Mouse (Mus musculus) MN1 (cell line): ENCODE measurements around the gene Pin1.
A peak's percentile ranks its signal among the peaks of the same experiment; 100 is the strongest.
"Not testable (repeated sequence)": the region's sequence is repeated elsewhere in the genome, so short reads cannot be mapped to it uniquely, and the experiment has no call there.

Experiments
- DNase-seq: peaks from one replicate; pipeline ENCODE4 v3.0.0-alpha.2; 2016; ENCODE audit warnings: low spot score

The Pin1 gene

GRCm38 (mm10) chr9:20662325-20662724 lies 10.4 kb downstream of the Pin1 start:
- DNase-seq, result peak; percentile 74

DNA sequence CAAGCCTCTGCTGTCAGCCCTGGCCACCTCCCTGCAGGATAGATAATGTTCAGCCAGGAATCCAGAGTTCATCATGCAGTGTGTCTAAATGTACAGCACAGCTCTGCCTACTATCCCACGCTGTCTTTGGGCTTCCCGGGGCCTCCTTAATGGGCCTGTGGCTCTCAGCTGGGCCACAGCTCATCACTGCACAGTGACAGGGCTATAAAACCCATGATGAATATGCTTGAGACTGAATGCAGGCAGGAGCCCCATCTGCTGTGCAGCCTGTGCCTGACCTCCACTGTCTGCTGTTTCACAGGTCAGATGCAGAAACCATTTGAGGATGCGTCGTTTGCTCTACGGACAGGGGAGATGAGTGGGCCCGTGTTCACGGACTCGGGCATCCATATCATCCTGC lies 11.0 kb downstream of the Pin1 start:
- DNase-seq, result no peak

- DNase-seq, result no peak
Measured at GRCm38 (mm10) chr9:20663956-20664355, 12.1 kb downstream of the Pin1 start.

DNA sequence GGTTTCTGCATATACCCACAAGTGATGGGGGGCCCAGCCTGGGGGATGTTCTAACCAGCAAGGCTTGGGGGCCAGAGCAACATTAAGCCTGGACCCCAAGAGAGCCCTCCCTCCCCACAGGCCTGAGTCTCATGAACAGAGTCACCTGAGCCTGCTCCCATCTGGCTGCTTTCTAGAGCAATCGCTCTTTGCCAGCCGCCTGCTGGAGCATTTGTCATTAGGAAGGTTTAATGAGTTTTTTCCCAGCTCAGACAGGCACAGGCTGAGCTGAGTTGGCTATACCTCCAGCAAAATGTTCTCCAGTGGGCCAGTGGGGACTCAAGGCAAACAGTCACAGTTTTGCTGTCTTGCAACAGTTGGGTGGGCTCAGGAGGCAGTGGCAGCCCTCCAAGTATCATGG lies 12.5 kb downstream of the Pin1 start:
- no peak for DNase-seq

GRCm38 (mm10) chr9:20664982-20665637 lies 13.2 kb downstream of the Pin1 start:
- DNase-seq, result no peak

DNA sequence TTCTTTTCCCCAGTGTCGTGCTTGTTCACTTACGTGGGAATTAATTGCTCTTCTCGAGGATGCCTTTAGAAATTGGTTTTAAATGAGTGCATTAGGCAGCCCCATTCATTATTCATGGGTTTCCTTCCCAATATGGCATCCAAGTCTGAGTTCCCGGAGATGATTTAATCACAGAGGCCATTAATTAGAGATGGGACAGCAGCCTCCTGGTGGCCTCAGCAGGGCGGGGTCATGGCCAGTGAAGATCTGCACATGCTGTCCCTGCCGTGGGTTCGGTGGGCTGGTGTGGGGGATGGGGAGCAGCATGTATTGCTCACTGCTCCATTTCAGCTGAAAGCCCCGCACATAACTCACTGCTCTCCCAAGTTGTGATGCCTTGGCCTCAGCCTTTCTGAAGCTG lies 14.0 kb downstream of the Pin1 start:
- no peak for DNase-seq

DNA sequence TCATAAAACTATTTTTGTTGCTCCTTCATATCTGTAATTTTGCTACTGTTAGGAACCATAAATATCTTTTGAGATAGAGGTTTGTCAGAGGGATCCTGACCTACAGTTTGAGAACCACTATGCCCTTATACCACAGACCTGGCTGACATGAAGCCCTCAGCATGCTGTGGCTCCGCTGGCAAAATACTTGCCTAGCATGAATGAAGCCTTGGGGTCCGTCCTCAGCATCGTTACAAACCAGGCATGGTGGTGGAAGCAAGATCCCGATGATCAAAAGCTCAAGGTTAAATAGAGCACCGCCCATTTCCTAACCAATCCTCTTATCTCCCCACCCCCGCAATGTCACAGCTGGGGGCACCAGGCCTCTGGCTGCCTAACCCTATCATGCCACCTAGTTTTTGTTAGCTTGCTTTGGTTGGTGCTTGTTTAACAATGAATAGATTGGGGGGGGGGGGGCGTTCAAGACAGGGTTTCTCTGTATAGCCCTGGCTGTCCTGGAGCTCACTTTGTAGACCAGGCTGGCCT lies 14.7 kb downstream of the Pin1 start:
- DNase-seq, result no peak

- no peak for DNase-seq
Measured at GRCm38 (mm10) chr9:20668065-20668464, 16.2 kb downstream of the Pin1 start.

DNA sequence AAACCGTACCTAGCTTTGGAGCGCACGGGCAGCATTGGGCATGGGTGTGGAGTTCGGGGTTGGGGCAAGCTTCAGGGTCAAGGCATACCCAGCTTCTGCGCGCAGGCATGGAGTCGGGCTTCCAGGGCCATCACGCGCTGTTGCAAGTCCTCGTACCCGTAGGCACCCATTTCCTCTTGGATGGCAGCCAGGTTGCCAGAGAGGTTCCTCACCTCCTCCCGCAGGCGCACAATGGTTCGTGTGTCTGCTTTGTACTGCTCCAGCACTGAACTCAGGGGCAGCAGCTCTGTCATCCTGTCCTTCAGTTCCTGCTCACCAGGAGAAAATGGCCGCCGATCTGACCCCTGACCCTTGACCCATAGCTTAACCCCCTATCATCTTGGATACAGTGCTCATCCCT lies 20.2 kb downstream of the Pin1 start:
- DNase-seq, result no peak

GRCm38 (mm10) chr9:20677892-20678291 lies 26.0 kb downstream of the Pin1 start:
- DNase-seq, result no peak

DNA sequence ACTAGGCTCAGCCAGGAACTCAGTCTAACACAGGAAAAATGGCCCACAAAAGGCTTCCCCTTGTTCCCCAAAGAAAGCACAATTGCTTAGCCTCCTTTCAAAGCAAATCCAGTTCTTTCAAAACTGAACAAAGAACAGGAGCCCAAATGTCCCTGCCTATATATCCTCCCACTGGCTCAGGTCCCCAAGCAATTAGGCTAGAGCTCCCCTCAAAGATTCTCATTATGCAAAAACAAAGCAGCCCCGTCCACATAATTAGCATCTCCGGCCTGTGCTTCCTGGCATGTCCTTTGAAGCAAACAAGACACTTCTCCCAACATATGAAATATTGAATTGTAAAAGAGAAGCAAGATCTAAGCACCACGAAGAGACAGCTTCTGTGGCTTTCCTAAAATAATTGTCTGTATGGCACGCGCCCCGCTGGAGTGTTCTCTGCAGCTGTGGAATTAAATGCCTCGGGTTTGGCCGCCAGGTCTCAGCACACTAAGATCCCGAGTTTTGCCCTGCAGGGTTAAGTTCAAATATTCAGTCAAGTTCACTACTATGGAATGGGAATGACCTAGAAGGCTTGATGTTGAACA lies 28.6 kb downstream of the Pin1 start:
- DNase-seq, result no peak

DNA sequence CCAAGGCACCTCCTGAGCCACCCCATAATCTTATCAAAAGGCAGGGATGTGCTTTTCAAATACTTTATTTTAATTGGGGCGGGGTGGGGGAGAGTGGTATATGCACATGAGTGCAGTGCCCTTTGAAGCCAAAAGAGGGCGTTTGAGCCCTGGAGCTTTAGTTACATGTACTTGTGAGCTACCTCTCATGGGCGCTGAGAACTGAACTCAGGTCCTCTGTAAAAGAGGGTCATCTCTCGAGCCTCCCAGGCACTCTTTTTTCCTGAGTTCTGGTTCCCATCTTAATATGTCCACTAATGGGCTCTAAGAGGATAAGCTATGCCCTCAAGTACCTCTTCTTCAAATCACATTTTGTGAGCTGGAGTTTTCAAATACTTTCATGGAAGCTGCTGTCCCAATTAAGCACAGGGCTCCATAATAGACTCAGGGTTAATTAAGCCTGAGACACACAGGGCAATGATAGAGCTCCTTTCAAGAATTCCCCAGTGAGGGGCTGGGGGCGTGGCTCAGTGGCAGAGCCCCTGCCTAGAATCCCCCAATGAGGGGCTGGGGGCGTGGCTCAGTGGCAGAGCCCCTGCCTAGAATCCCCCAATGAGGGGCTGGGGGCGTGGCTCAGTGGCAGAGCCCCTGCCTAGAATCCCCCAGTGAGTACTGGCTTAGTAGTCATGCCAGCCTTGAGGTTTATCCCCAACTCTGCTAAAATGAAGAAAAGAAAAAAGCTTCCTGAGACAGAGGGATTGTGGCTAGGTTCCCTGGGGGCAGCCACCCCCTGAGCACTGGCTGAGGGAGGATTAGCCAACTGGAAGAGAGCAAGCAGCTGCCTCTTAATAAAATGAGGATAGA lies 29.9 kb downstream of the Pin1 start:
- peak; percentile 32 for DNase-seq

GRCm38 (mm10) chr9:20682389-20682722 lies 30.5 kb downstream of the Pin1 start:
- DNase-seq, result peak; percentile 76

GRCm38 (mm10) chr9:20685081-20685861 lies 33.4 kb downstream of the Pin1 start:
- DNase-seq, result no peak

DNA sequence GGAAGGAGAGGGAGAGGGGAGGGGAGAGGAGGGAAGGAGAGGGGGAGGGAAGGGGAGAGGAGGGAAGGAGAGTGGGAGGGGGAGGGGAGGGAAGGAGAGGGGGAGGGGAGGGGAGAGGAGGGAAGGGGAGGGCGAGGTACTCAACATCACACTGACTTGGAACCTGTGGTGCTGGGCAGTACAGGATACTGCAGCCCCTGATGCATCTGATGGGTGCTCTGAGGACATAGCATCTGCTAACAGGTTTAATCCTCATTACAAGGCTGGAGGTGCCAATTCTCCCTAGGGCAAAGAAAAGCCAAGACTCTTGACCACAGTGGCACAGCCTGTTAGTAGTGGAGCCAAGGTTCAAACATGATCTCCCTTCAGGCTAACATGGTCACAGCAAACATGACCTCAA lies 37.5 kb downstream of the Pin1 start:
- DNase-seq, result peak; percentile 9

GRCm38 (mm10) chr9:20689913-20690312 lies 38.0 kb downstream of the Pin1 start:
- DNase-seq, result peak; percentile 45

DNA sequence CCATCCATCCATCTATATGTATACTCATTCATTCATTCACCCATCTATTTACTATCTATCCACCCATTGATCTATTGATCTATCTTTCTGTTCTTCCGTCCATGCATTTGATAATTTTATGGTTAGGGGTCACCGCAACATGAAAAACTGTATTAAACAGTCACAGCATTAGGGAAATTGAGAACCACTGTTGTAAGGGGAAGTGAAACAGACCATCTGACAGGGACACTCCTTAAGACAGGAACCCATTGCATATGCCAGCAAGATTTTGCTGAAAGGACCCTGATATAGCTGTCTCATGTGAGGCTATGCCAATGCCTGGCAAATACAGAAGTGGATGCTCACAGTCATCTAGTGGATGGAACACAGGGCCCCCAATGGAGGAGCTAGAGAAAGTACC lies 38.6 kb downstream of the Pin1 start:
- not testable (repeated sequence) for DNase-seq

GRCm38 (mm10) chr9:20692863-20693262 lies 41.0 kb downstream of the Pin1 start:
- DNase-seq, result no peak

DNA sequence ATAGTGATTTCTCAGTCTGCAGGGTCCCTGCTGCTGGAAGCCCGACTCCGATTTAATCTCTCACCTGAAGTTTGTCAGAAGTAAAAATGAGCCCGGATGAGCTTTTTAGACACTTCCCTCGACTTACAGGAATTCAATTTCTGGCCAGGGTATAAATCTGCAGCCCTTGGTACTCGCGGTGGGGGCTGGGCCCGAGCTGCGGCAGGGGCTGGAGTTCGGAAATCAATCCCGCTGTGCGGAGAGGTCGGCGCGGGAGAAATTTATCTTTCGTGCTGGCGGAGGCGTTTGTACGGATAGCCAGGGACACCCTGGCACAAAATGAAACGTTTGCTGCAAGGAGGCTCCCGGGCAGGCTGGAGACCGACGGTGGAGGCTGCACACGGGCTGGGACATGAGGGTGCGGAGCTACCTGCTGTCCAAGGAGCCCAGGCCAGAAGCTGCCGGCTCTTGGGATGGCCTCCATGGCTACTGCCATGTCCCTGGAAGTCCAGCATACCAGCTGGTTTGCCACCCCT lies 42.9 kb downstream of the Pin1 start:
- no peak for DNase-seq

DNA sequence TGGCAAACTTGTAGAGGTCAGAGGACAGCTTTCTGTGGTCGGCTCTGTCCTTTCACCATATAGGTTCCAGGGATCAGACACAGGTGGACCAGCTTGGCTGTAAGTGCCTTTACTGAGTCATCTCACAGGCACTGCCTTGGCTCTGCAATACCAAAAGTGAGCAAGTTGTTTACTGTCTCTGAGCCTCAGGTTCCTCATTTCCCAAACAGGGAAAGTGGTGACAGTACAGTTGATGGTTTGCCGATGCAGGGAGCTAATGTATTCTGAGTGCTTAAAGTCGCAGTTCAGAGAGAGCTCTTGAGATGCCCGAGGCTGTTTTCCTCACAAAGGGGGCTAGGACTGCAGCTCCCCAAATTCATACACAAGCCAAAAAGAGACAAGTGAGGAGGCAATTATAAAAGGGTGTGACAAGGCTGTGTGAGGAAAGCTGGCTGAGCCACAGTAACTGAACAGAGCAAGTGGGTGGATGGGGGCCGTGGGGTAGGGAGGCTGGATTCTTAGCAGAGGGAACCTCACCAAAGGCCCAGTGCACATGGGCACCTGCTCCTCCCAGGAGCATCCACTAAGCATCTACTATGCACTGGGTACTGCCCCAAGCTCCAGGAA lies 44.3 kb downstream of the Pin1 start:
- DNase-seq, result no peak

DNA sequence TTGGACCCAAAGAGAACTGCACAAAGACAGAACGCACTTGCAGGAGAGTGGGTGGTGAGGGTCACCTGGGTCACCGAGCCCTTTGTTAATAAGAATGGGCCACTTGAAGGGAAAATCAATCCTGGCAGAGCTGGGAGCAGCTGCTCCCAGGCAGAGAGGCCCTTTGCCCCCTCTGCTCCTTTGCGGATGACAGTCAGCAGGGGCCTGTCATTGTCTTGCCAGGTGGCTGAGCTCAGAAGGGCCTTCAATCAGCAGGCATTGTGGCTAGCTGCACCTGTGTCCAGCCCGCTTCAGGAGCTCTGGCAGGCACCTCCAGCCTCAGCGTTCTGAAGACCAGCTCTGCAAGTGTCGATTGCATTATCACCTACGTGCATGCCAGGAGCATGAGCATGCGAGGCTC lies 45.6 kb downstream of the Pin1 start:
- DNase-seq, result no peak
